9 mouse cellular contexts compared by ENCODE assay signal in the genomic region with DNA sequence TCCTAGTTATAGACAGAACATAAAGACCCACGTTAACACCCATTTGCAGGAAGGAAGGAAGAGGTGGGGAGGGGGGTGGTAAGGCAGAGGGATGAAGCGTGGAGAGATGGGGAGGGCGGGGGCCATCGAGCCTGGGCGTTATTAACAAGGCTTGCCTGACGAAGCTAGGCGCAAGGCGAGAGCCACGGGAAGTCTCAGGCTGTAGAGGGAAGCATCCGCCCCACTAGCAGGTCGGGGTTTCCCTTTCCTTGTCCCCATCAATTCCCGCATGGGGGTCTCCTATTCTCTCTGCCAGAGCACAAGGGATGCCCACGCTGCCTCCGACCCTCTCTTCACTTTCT. TPM values are rescaled to one million over a fixed set of nuclear protein-coding genes. Genes with fewer than 3 reads are reported as not detected.
DNase-seq lines count a peak whose midpoint lies in the region; ATAC-seq lines count a peak whose summit lies in the region.
"Had no signal": no experiment of that assay in that cellular context is flagged by ENCODE, and none has a peak within 500 bp of the region (broad histone marks: within the 10 kb centered on the region; RNA-seq: fewer than 3 reads in every experiment).

No protein-coding gene starts in this region.

- no peak for ATAC-seq in heart, embryonic 13.5 days (ENCODE audit: extremely low read depth, insufficient number of reproducible peaks, low FRiP score, low TSS enrichment)
- no peak for ATAC-seq in embryonic facial prominence, embryonic 11.5 days (replicated peaks; ENCODE audit: insufficient number of reproducible peaks, low FRiP score, low TSS enrichment, low read depth)
- no peak for ATAC-seq in hindbrain, embryonic 11.5 days (ENCODE audit: low FRiP score)
- no peak for ATAC-seq in midbrain, embryonic 11.5 days (ENCODE audit: low FRiP score)

- H3K4me2 ChIP-seq in heart, embryonic 13.5 days: peak overlapping the region; percentile 87
- peak overlapping the region; percentile 90 for H3K4me2 ChIP-seq in embryonic facial prominence, embryonic 11.5 days (ENCODE audit: low read depth, low read length)
- H3K4me2 ChIP-seq in hindbrain, embryonic 11.5 days (replicated peaks; ENCODE audit: low read depth, low read length): peak overlapping the region; percentile 85
- H3K4me2 ChIP-seq in midbrain, embryonic 11.5 days: peak overlapping the region; percentile 77

- no peak for DNase-seq in heart, postnatal 4 days
- no peak for DNase-seq in embryonic facial prominence, embryonic 11.5 days (ENCODE audit: low spot score)
- DNase-seq in hindbrain, embryonic 11.5 days (ENCODE audit: low spot score): peak; percentile 64
- DNase-seq in midbrain, embryonic 11.5 days (ENCODE audit: low spot score, missing footprints): no peak
- DNase-seq in embryo, embryonic 11 days: no peak
- DNase-seq in frontal cortex, postnatal 10 days (ENCODE audit: low spot score in 2 of 2): no peak
- DNase-seq in left cerebral cortex, postnatal 4 days: no peak
- DNase-seq: layer of hippocampus, postnatal 36 days had no signal

- 22% methylated on average over 14 of the region's 14 CpGs for WGBS in heart, embryonic 13.5 days
- 17% methylated on average over 13 of the region's 14 CpGs for WGBS in embryonic facial prominence, embryonic 11.5 days
- WGBS in hindbrain, embryonic 11.5 days: 9% methylated on average over 14 of the region's 14 CpGs
- under 1% methylated on average over 14 of the region's 14 CpGs for WGBS in midbrain, embryonic 11.5 days

- peaks cover 85% of the 10 kb centered on the region for H3K27me3 ChIP-seq in heart, embryonic 13.5 days (replicated peaks)
- no peaks in the 10 kb centered on the region for H3K27me3 ChIP-seq in embryonic facial prominence, embryonic 11.5 days (ENCODE audit: control insufficient read depth, insufficient read depth, low read length)
- H3K27me3 ChIP-seq in hindbrain, embryonic 11.5 days (ENCODE audit: control insufficient read depth, insufficient read depth, low read length): peaks cover 7% of the 10 kb centered on the region; the same call in 1 of the 2 replicates
- peaks cover 57% of the 10 kb centered on the region for H3K27me3 ChIP-seq in midbrain, embryonic 11.5 days (ENCODE audit: control insufficient read depth, insufficient read depth, low read length)

- H3K4me1 ChIP-seq in heart, embryonic 13.5 days: peaks cover 50% of the 10 kb centered on the region
- H3K4me1 ChIP-seq in embryonic facial prominence, embryonic 11.5 days (ENCODE audit: control insufficient read depth, insufficient read depth, low read length): peaks cover 15% of the 10 kb centered on the region
- peaks cover 31% of the 10 kb centered on the region for H3K4me1 ChIP-seq in hindbrain, embryonic 11.5 days (replicated peaks; ENCODE audit: control insufficient read depth, insufficient read depth, low read length)
- H3K4me1 ChIP-seq in midbrain, embryonic 11.5 days (ENCODE audit: control insufficient read depth, insufficient read depth, low read length): peaks cover 51% of the 10 kb centered on the region

- peak overlapping the region; percentile 45 for H3K9ac ChIP-seq in heart, embryonic 13.5 days
- H3K9ac ChIP-seq in embryonic facial prominence, embryonic 11.5 days (replicated peaks; ENCODE audit: low read length): peak overlapping the region; percentile 87
- peak overlapping the region; percentile 89 for H3K9ac ChIP-seq in hindbrain, embryonic 11.5 days (ENCODE audit: low read depth, low read length)
- H3K9ac ChIP-seq in midbrain, embryonic 11.5 days (ENCODE audit: low read length): peak overlapping the region; percentile 87

- peak overlapping the region; percentile 50 for H3K27ac ChIP-seq in heart, embryonic 13.5 days (replicated peaks)
- H3K27ac ChIP-seq in embryonic facial prominence, embryonic 11.5 days (replicated peaks; ENCODE audit: low read depth, low read length): peak overlapping the region; percentile 98
- peak overlapping the region; percentile 99 for H3K27ac ChIP-seq in hindbrain, embryonic 11.5 days (ENCODE audit: low read depth, low read length)
- H3K27ac ChIP-seq in midbrain, embryonic 11.5 days (ENCODE audit: low read depth, low read length): peak overlapping the region; percentile 98

- H3K9me3 ChIP-seq in heart, embryonic 13.5 days: no peaks in the 10 kb centered on the region
- no peaks in the 10 kb centered on the region for H3K9me3 ChIP-seq in embryonic facial prominence, embryonic 11.5 days (replicated peaks; ENCODE audit: control insufficient read depth, low read length)
- no peaks in the 10 kb centered on the region for H3K9me3 ChIP-seq in hindbrain, embryonic 11.5 days (ENCODE audit: control insufficient read depth, low read length)
- H3K9me3 ChIP-seq in midbrain, embryonic 11.5 days (ENCODE audit: control insufficient read depth, low read length): no peaks in the 10 kb centered on the region

- intact Hi-C loops in left cerebral cortex, postnatal 4 days (cut with DNase I): loop anchor here (5.0 to 10.0 kb wide), 3 partner anchors 1065 to 1797 kb away; no protein-coding TSS in a partner anchor

- H3K4me3 ChIP-seq in heart, embryonic 13.5 days: peak overlapping the region; percentile 13; the same call in 1 of the 2 replicates
- H3K4me3 ChIP-seq in embryonic facial prominence, embryonic 11.5 days (ENCODE audit: low read depth, low read length): peak overlapping the region; percentile 17
- H3K4me3 ChIP-seq in hindbrain, embryonic 11.5 days (ENCODE audit: low read depth, low read length): peak overlapping the region; percentile 16; the same call in 1 of the 2 replicates
- peak overlapping the region; percentile 64 for H3K4me3 ChIP-seq in midbrain, embryonic 11.5 days (ENCODE audit: low read depth, low read length)

- no peaks in the 10 kb centered on the region for H3K36me3 ChIP-seq in heart, embryonic 13.5 days
- no peaks in the 10 kb centered on the region; the same call in 1 of the 2 replicates for H3K36me3 ChIP-seq in embryonic facial prominence, embryonic 11.5 days (replicated peaks; ENCODE audit: control insufficient read depth, insufficient read depth, low read depth, low read length)
- H3K36me3 ChIP-seq in hindbrain, embryonic 11.5 days (ENCODE audit: control insufficient read depth, insufficient read depth, low read length): no peaks in the 10 kb centered on the region
- no peaks in the 10 kb centered on the region for H3K36me3 ChIP-seq in midbrain, embryonic 11.5 days (ENCODE audit: control insufficient read depth, insufficient read depth, low read length)

RNA-seq across cellular contexts. Expression of a gene that starts 18.9 kb away (rescaled TPM):
- polyA plus RNA-seq in heart, embryonic 13.5 days (2015; fragmentation: Nextera tagmentation; extraction: Ambion mirVana): 24.5 and 27.3 TPM in 2 replicates
- 10 to 100 TPM; 34.3 to 35.0 TPM for total RNA-seq in heart, postnatal 4 days (2021)
- polyA plus RNA-seq in embryonic facial prominence, embryonic 11.5 days (2014; fragmentation: Nextera tagmentation; extraction: Ambion mirVana): 106 and 114 TPM in 2 replicates
- 95.6 and 120 TPM in 2 replicates for polyA plus RNA-seq in hindbrain, embryonic 11.5 days (2014; fragmentation: Nextera tagmentation; extraction: Ambion mirVana)
- 114 and 122 TPM in 2 replicates for polyA plus RNA-seq in midbrain, embryonic 11.5 days (2014; fragmentation: Nextera tagmentation; extraction: Ambion mirVana)
- 10 to 100 TPM; 68.7 to 96.1 TPM for total RNA-seq in left cerebral cortex, postnatal 4 days (2021)

Comparison
In these comparisons a context has a peak if more than half of its experiments do, and no peak if none do; other contexts are left out.
1. H3K4me3 ChIP-seq: peak in every context shown above with its lines; median percentile 64 in midbrain, embryonic 11.5 days; 17 in embryonic facial prominence, embryonic 11.5 days; 16 in hindbrain, embryonic 11.5 days; 13 in heart, embryonic 13.5 days.